Mouse (Mus musculus) MEL (cell line): Measurements from ENCODE around the gene Slc44a5. TPM values are rescaled to one million over a fixed set of nuclear protein-coding genes. Genes with fewer than 3 reads are reported as not detected.

Experiments
- DNase-seq: peaks from one replicate; pipeline ENCODE4 v3.0.0; 2011; ENCODE audit warnings: low read depth, low spot score
- H3K27ac ChIP-seq: 2 replicates; pipeline ENCODE4 v1.5.1; 2012; ENCODE audit warnings: low read depth, mild to moderate bottlenecking, control low read depth, low read length, moderate library complexity; ENCODE audit not compliant: control insufficient read depth
- H3K27me3 ChIP-seq, 2 experiments: fragments of 150-350 bp in 1 of 2; sonication (generic) in 1 of 2; 2 replicates each; pipeline ENCODE4 v1.6.1; 2012; ENCODE audit warnings: low read length in 2 of 2, mild to moderate bottlenecking in 2 of 2, improper control_type of control experiment in 1 of 2, moderate library complexity in 1 of 2; ENCODE audit not compliant: insufficient read depth in 2 of 2, control insufficient read depth in 1 of 2
- H3K36me3 ChIP-seq, 2 experiments: 2 replicates each; pipeline ENCODE4 v1.6.1; 2012 to 2014; ENCODE audit warnings: low read length in 2 of 2, improper control_type of control experiment in 1 of 2, inconsistent platforms in 1 of 2, mild to moderate bottlenecking in 1 of 2; ENCODE audit not compliant: insufficient read depth in 2 of 2, control insufficient read depth in 1 of 2
- H3K4me1 ChIP-seq, 2 experiments: fragments of 150-350 bp in 1 of 2; sonication (generic) in 1 of 2; 2 replicates each; pipeline ENCODE4 v1.6.1; 2012; ENCODE audit warnings: low read length in 2 of 2, improper control_type of control experiment in 1 of 2, mild to moderate bottlenecking in 1 of 2; ENCODE audit not compliant: insufficient read depth in 2 of 2, control insufficient read depth in 1 of 2
- H3K4me3 ChIP-seq, 2 experiments: fragments of 150-350 bp in 1 of 2; sonication (generic) in 1 of 2; 2 replicates each; pipeline ENCODE4 v1.5.1; 2012; ENCODE audit warnings: low read depth in 2 of 2, low read length in 2 of 2, mild to moderate bottlenecking in 2 of 2, moderate library complexity in 2 of 2, control low read depth in 1 of 2, improper control_type of control experiment in 1 of 2; ENCODE audit not compliant: control insufficient read depth in 1 of 2, insufficient read depth in 1 of 2
- H3K79me2 ChIP-seq: 2 replicates; pipeline ENCODE4 v1.6.1; 2012; ENCODE audit warnings: mild to moderate bottlenecking, low read length, moderate library complexity; ENCODE audit not compliant: control insufficient read depth, poor library complexity, insufficient read depth
- H3K9ac ChIP-seq: 2 replicates; pipeline ENCODE4 v1.6.1; 2012; ENCODE audit warnings: low read depth, mild to moderate bottlenecking, control low read depth, low read length, moderate library complexity; ENCODE audit not compliant: control insufficient read depth, poor library complexity, severe bottlenecking
- H3K9me3 ChIP-seq: fragments of 150-350 bp; sonication (generic); replicated peaks from 2 replicates; pipeline ENCODE4 v1.6.1; 2012; ENCODE audit warnings: mild to moderate bottlenecking, low read length, improper control_type of control experiment, moderate library complexity; ENCODE audit not compliant: insufficient read depth
- CHD1 ChIP-seq: IDR thresholded peaks from 2 replicates; pipeline ENCODE4 v1.6.1; 2012; ENCODE audit warnings: low read depth, mild to moderate bottlenecking, inconsistent platforms, low read length, improper control_type of control experiment
- CTCF ChIP-seq, 3 experiments: IDR thresholded peaks in 2 of 3; conservative IDR thresholded peaks in 1 of 3; 2 replicates each; pipeline ENCODE4 v1.5.1; 2011 to 2012; ENCODE audit warnings: low read length in 3 of 3, low read depth in 2 of 3, mild to moderate bottlenecking in 2 of 3, improper control_type of control experiment in 1 of 3, inconsistent platforms in 1 of 3, mixed read lengths in 1 of 3, moderate library complexity in 1 of 3; ENCODE audit not compliant: control insufficient read depth in 1 of 3, insufficient read depth in 1 of 3, poor library complexity in 1 of 3, severe bottlenecking in 1 of 3
- E2F4 ChIP-seq: IDR thresholded peaks from 2 replicates; pipeline ENCODE4 v1.6.1; 2011; ENCODE audit warnings: low read depth, low read length, improper control_type of control experiment, borderline replicate concordance
- ETS1 ChIP-seq: IDR thresholded peaks from 2 replicates; pipeline ENCODE4 v1.6.1; 2012; ENCODE audit warnings: low read depth, mild to moderate bottlenecking, inconsistent platforms, low read length, improper control_type of control experiment, moderate library complexity
- GABPA ChIP-seq: IDR thresholded peaks from 2 replicates; pipeline ENCODE4 v1.6.1; 2012; ENCODE audit warnings: low read depth, mild to moderate bottlenecking, inconsistent platforms, low read length, improper control_type of control experiment, moderate library complexity
- HCFC1 ChIP-seq: IDR thresholded peaks from 2 replicates; pipeline ENCODE4 v1.6.1; 2012; ENCODE audit warnings: low read depth, mild to moderate bottlenecking, inconsistent platforms, low read length, improper control_type of control experiment, moderate library complexity
- JUND ChIP-seq: IDR thresholded peaks from 2 replicates; pipeline ENCODE4 v1.6.1; 2011; ENCODE audit warnings: low read depth, mild to moderate bottlenecking, improper control_type of control experiment, low read length
- KAT2A ChIP-seq: conservative IDR thresholded peaks from 2 replicates; pipeline ENCODE4 v1.6.1; 2012; ENCODE audit warnings: low read depth, low read length, improper control_type of control experiment, inconsistent platforms
- MAX ChIP-seq: IDR thresholded peaks from 2 replicates; pipeline ENCODE4 v1.6.1; 2011; ENCODE audit warnings: low read length, improper control_type of control experiment
- MXI1 ChIP-seq: IDR thresholded peaks from 2 replicates; pipeline ENCODE4 v1.6.1; 2011; ENCODE audit warnings: mild to moderate bottlenecking, low read depth, low read length, improper control_type of control experiment
- MYB ChIP-seq: IDR thresholded peaks from 2 replicates; pipeline ENCODE4 v1.6.1; 2011; ENCODE audit warnings: mild to moderate bottlenecking, low read depth, low read length, improper control_type of control experiment
- MYC ChIP-seq: IDR thresholded peaks from 2 replicates; pipeline ENCODE4 v1.6.1; 2011; ENCODE audit warnings: low read depth, mild to moderate bottlenecking, low read length, improper control_type of control experiment, moderate library complexity
- POLR2A ChIP-seq, 2 experiments: IDR thresholded peaks; 2 replicates each; pipeline ENCODE4 v1.6.1; 2011 to 2012; ENCODE audit warnings: low read length in 2 of 2, mild to moderate bottlenecking in 2 of 2, control low read depth in 1 of 2, improper control_type of control experiment in 1 of 2, low read depth in 1 of 2, moderate library complexity in 1 of 2; ENCODE audit not compliant: control insufficient read depth in 1 of 2, insufficient read depth in 1 of 2, poor library complexity in 1 of 2
- RAD21 ChIP-seq: IDR thresholded peaks from 2 replicates; pipeline ENCODE4 v1.6.1; 2011; ENCODE audit warnings: mild to moderate bottlenecking, low read depth, low read length, improper control_type of control experiment
- RCOR1 ChIP-seq: IDR thresholded peaks from 2 replicates; pipeline ENCODE4 v1.6.1; 2012; ENCODE audit warnings: low read depth, mild to moderate bottlenecking, inconsistent platforms, low read length, improper control_type of control experiment
- SMC3 ChIP-seq: IDR thresholded peaks from 2 replicates; pipeline ENCODE4 v1.6.1; 2011; ENCODE audit warnings: low read depth, low read length, improper control_type of control experiment
- TAL1 ChIP-seq: IDR thresholded peaks from 2 replicates; pipeline ENCODE4 v1.6.1; 2012; ENCODE audit warnings: mild to moderate bottlenecking, inconsistent platforms, low read length, moderate library complexity, mixed read lengths
- TBP ChIP-seq: IDR thresholded peaks from 2 replicates; pipeline ENCODE4 v1.8.0; 2011; ENCODE audit warnings: low read depth, low read length, improper control_type of control experiment
- TCF12 ChIP-seq: IDR thresholded peaks from 2 replicates; pipeline ENCODE4 v1.6.1; 2014; ENCODE audit warnings: low read depth, mild to moderate bottlenecking, inconsistent platforms, low read length, improper control_type of control experiment, moderate library complexity
- UBTF ChIP-seq: IDR thresholded peaks from 2 replicates; pipeline ENCODE4 v1.6.1; 2012; ENCODE audit warnings: low read depth, mild to moderate bottlenecking, inconsistent platforms, low read length, improper control_type of control experiment, moderate library complexity, borderline replicate concordance; ENCODE audit not compliant: insufficient read depth
- USF1 ChIP-seq: IDR thresholded peaks from 2 replicates; pipeline ENCODE4 v1.6.1; 2014; ENCODE audit warnings: low read depth, mild to moderate bottlenecking, inconsistent platforms, low read length, improper control_type of control experiment, moderate library complexity
- USF2 ChIP-seq, 2 experiments: IDR thresholded peaks; 2 replicates each; pipeline ENCODE4 v1.6.1; 2011 to 2012; ENCODE audit warnings: improper control_type of control experiment in 2 of 2, low read length in 2 of 2, borderline replicate concordance in 1 of 2, inconsistent platforms in 1 of 2, low read depth in 1 of 2, mild to moderate bottlenecking in 1 of 2; ENCODE audit not compliant: insufficient read depth in 1 of 2
- ZC3H11A ChIP-seq: IDR thresholded peaks from 2 replicates; pipeline ENCODE4 v1.6.1; 2012; ENCODE audit warnings: low read depth, mild to moderate bottlenecking, inconsistent platforms, low read length, improper control_type of control experiment
- ZNF384 ChIP-seq: IDR thresholded peaks from 2 replicates; pipeline ENCODE4 v1.6.1; 2012; ENCODE audit warnings: low read depth, mild to moderate bottlenecking, inconsistent platforms, low read length, improper control_type of control experiment
- polyA plus RNA-seq, 2 experiments: library from polyadenylated mRNA; stranded (reverse) in 1 of 2; unstranded in 1 of 2; fragments of >175 nt in 1 of 2; fragments of >200 nt in 1 of 2; gene quantifications; 2 replicates each; pipeline versions ENCODE4 v1.2.1 to v1.2.4; 2012; ENCODE audit warnings: low replicate concordance in 2 of 2, low read depth in 1 of 2; ENCODE audit not compliant: insufficient read length in 2 of 2, insufficient read depth in 1 of 2, missing spikeins in 1 of 2
- total RNA-seq: library from RNA; depleted of rRNA; stranded (reverse); fragments of 300-350 nt; gene quantifications from 2 replicates; pipeline ENCODE4 v1.2.3, GENCODE M21; 2012

Slc44a5 gene
- total and polyA plus RNA-seq, 3 experiments = not detected

- Histone ChIP-seq H3K4me3 (no peak overlapping the region), H3K4me1 (no peaks in the 10 kb centered on the region), H3K27me3 (no peaks in the 10 kb centered on the region), H3K79me2 (no peaks in the 10 kb centered on the region), H3K9ac (no peak overlapping the region), H3K36me3 (no peaks in the 10 kb centered on the region), H3K27ac (no peak overlapping the region), H3K9me3 (no peaks in the 10 kb centered on the region)
- peak; percentile 86 for DNase-seq
- TF ChIP-seq JUND (no peak), KAT2A (no peak), RCOR1 (no peak), MAX (no peak), MXI1 (no peak), CTCF (IDR thresholded peaks at IDR 0.05 in 2 of 3, conservative IDR thresholded peaks at IDR 0.05 in 1 of 3; ENCODE audit: control insufficient read depth in 1 of 3, insufficient read depth in 1 of 3, low read depth in 2 of 3, low read length in 3 of 3, poor library complexity in 1 of 3, severe bottlenecking in 1 of 3) (peak; percentile 43 to 100 (median 85)), POLR2A (IDR thresholded peaks at IDR 0.05; ENCODE audit: control insufficient read depth in 1 of 2, insufficient read depth in 1 of 2, low read depth in 1 of 2, low read length in 2 of 2, poor library complexity in 1 of 2) (no peak), ZC3H11A (peak; percentile 45; the same call in 1 of the 2 replicates), GABPA (no peak), USF1 (no peak), ETS1 (no peak), RAD21 (peak; percentile 64), TBP (no peak), TCF12 (no peak), CHD1 (no peak), TAL1 (no peak), MYB (no peak), MYC (no peak), HCFC1 (no peak), UBTF (no peak), ZNF384 (no peak), SMC3 (peak; percentile 62), USF2 (IDR thresholded peaks at IDR 0.05; ENCODE audit: borderline replicate concordance in 1 of 2, insufficient read depth in 1 of 2, low read depth in 1 of 2, low read length in 2 of 2) (no peak), E2F4 (no peak)
These were observed 4.7 kb upstream of the Slc44a5 start for GRCm38 (mm10) chr3:153968549-153968948.
